Mouse (Mus musculus) midbrain, embryonic 12.5 days (tissue): ENCODE results near the gene Mgp. TPM values are rescaled to one million over a fixed set of nuclear protein-coding genes. Genes with fewer than 3 reads are reported as not detected.

ENCODE experiments used
- ATAC-seq: fragments of 200-750 bp; cut with Nextera tagmentation; 2 replicates; pipeline ENCODE4 v1.8.0; 2017; ENCODE audit warnings: low read depth, moderate TSS enrichment, moderate library complexity; ENCODE audit not compliant: low FRiP score
- H3K27ac ChIP-seq: fragments of 300-500 bp; sonication (generic); replicated peaks from 2 replicates; pipeline ENCODE4 v1.5.1; 2016; ENCODE audit warnings: mild to moderate bottlenecking
- H3K27me3 ChIP-seq: fragments of 300-500 bp; sonication (generic); 2 replicates; pipeline ENCODE4 v1.6.1; 2016; ENCODE audit warnings: mild to moderate bottlenecking
- H3K36me3 ChIP-seq: fragments of 300-500 bp; sonication (generic); 2 replicates; pipeline ENCODE4 v1.6.1; 2016
- H3K4me1 ChIP-seq: fragments of 300-500 bp; sonication (generic); 2 replicates; pipeline ENCODE4 v1.6.1; 2016
- H3K4me2 ChIP-seq: fragments of 300-500 bp; sonication (generic); replicated peaks from 2 replicates; pipeline ENCODE4 v1.6.1; 2016; ENCODE audit warnings: mild to moderate bottlenecking, moderate library complexity
- H3K4me3 ChIP-seq: fragments of 300-500 bp; sonication (generic); 2 replicates; pipeline ENCODE4 v1.5.1; 2016; ENCODE audit warnings: mild to moderate bottlenecking
- H3K9ac ChIP-seq: fragments of 300-500 bp; sonication (generic); replicated peaks from 2 replicates; pipeline ENCODE4 v1.6.1; 2016; ENCODE audit warnings: mild to moderate bottlenecking, moderate library complexity
- H3K9me3 ChIP-seq: fragments of 300-500 bp; sonication (generic); 2 replicates; pipeline ENCODE4 v1.6.1; 2016; ENCODE audit warnings: mild to moderate bottlenecking
- WGBS: fragments of 180-500 bp; shearing (Covaris S2); methylation state at CpG from one replicate; pipeline ENCODE4 v1.1.7; 2016; 5-methylcytosine and 5-hydroxymethylcytosine counted together
- polyA plus RNA-seq: library from polyadenylated mRNA; unstranded; fragments of >200 nt; fragmentation: Nextera tagmentation; extraction: Ambion mirVana; gene quantifications from 2 replicates; pipeline ENCODE4 v1.2.1, GENCODE M21; 2016

The Mgp gene
- polyA plus RNA-seq, 1 experiment from 2014 or later: 10.9 TPM

DNA sequence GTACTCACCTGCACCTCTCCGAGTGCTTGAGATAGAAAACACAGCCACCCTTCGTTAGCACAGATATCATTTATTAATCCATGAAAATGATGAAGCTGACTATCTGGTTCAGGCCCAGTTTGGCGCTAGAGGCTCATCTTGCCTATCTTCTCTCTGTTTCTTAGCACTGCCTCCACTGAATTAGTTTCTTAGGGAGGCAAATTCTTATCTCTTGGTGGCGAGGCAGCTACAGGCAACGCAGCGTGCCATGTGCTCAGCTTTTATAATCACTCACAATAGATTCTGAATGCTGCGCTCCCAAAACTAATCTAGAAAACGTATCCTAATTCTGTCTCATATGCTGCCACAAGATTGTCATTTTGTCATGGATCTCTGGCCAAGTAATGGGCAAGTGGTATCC is 27.2 kb downstream of the Mgp start:
- Histone ChIP-seq H3K4me3 (no peak overlapping the region), H3K9ac (no peak overlapping the region), H3K4me1 (no peaks in the 10 kb centered on the region; the same call in 1 of the 2 replicates), H3K27me3 (no peaks in the 10 kb centered on the region), H3K9me3 (no peaks in the 10 kb centered on the region), H3K27ac (no peak overlapping the region), H3K4me2 (no peak overlapping the region), H3K36me3 (no peaks in the 10 kb centered on the region)
- WGBS: 86% methylated on average over 8 of the region's 8 CpGs
- no peak for ATAC-seq

DNA sequence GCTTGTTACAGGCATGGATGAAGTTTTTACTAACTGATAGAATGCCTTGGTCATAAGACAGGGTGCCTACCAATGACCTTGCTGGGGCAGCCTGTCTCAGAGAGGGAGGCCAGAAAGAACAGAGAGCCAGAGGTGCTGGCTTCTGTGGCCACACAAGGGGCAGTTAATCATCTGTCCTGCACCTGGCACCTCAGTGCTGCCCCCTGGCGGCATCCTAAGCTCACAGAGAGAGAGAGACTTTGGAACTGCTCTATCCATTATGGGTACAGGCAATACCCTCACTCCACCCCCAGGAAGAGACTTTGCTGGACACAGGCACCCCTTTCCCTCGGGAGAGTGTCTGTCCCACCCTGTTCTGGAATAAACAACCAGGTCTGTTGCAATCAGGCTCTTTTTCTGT is 27.8 kb downstream of the Mgp start:
- WGBS: 28% methylated on average over 2 of the region's 2 CpGs
- Histone ChIP-seq H3K27ac (no peak overlapping the region), H3K4me3 (no peak overlapping the region), H3K9ac (no peak overlapping the region), H3K4me1 (no peaks in the 10 kb centered on the region; the same call in 1 of the 2 replicates), H3K9me3 (no peaks in the 10 kb centered on the region), H3K4me2 (no peak overlapping the region), H3K36me3 (no peaks in the 10 kb centered on the region), H3K27me3 (no peaks in the 10 kb centered on the region)
- no peak for ATAC-seq

DNA sequence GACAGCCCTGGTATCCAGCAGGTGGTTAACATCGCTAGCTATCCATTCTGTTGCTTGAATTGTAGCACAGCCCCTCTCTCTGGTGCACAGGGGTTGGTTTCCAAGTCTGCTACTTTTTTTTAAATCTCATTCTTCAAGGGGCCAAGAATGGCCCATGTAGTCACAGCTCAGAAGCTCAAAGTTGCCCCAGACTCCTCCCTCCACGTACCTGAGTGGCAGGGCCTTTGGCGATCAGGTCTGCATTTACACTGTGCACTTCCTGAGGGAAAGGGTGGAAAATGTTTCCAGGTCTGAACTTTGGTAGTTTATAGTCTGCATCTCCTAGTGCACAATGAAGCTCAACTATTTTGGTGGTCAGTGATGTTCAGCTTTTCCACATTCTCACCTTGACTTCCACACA is 28.4 kb downstream of the Mgp start:
- H3K4me2 ChIP-seq: no peak overlapping the region
- no peaks in the 10 kb centered on the region for H3K27me3 ChIP-seq
- no peak overlapping the region for H3K27ac ChIP-seq
- no peaks in the 10 kb centered on the region for H3K4me1 ChIP-seq
- WGBS: 96% methylated on average over 3 of the region's 3 CpGs
- no peak overlapping the region for H3K4me3 ChIP-seq
- ATAC-seq: no peak
- H3K9me3 ChIP-seq: no peaks in the 10 kb centered on the region
- no peaks in the 10 kb centered on the region for H3K36me3 ChIP-seq
- no peak overlapping the region for H3K9ac ChIP-seq

DNA sequence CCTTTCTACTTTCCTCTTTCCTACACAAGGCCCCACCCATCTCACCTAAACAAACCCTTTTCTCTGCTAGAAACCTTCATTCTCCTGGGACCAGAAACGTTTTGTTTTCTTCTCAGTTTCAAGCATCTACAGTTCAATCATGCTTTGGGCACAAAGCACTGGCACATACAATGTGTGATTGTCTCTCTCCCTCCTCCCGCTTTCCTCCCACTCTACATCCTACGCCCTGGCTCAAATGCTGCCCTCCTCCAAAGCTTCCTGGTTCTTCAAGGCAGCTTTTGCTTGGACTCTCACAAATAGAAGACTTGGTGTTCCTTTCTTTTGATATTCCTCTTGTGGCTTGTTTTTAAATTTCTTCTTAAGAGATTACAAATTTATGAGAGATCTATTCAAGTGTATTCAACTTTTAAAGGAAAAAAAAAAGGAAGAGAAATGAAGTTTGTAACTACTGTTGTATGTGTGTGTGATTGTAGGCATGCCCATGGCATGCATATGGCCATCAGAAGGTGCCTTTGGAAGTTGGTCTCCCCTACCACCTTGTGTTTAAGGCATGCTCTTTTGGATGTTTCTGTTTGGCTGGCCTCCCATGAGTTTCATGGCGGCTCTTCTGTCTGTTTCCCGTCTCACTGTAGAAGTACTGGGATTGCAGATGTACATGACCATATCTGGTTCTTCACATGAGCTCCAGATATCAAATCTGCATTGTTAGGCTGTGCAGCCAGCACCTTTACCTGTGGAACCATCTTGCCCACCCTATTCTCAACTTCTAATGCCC is 29.7 kb downstream of the Mgp start:
- whole genome bisulfite sequencing: 70% methylated on average over 5 of the region's 5 CpGs
- Histone ChIP-seq H3K27ac (no peak overlapping the region), H3K9me3 (no peaks in the 10 kb centered on the region), H3K4me3 (no peak overlapping the region), H3K36me3 (no peaks in the 10 kb centered on the region), H3K4me2 (no peak overlapping the region), H3K9ac (no peak overlapping the region), H3K27me3 (no peaks in the 10 kb centered on the region), H3K4me1 (no peaks in the 10 kb centered on the region)
- no peak for ATAC-seq

DNA sequence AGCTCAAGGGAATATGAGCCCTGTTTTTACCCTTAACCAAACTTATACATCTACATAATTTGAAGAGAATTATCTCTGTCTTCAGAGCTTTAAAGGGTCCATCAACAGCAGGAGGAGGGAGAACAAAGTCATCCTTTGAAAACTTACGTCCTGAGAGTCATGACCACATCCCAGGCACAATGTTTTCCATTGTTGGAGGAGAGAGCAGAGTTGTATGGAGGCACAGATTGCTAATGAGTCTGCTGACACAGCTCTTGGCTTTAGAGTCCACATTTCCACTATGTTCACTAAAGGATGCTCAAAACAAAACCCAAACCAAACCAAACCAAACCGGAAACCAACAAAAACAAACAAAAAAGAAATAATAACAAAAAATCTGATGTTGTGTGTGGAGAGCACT is 30.7 kb downstream of the Mgp start:
- no peaks in the 10 kb centered on the region for H3K4me1 ChIP-seq
- 68% methylated on average over 2 of the region's 2 CpGs for WGBS
- H3K4me3 ChIP-seq: no peak overlapping the region
- no peak overlapping the region for H3K9ac ChIP-seq
- no peak overlapping the region for H3K27ac ChIP-seq
- no peaks in the 10 kb centered on the region for H3K36me3 ChIP-seq
- no peak overlapping the region for H3K4me2 ChIP-seq
- no peaks in the 10 kb centered on the region for H3K9me3 ChIP-seq
- no peaks in the 10 kb centered on the region for H3K27me3 ChIP-seq
- no peak for ATAC-seq

DNA sequence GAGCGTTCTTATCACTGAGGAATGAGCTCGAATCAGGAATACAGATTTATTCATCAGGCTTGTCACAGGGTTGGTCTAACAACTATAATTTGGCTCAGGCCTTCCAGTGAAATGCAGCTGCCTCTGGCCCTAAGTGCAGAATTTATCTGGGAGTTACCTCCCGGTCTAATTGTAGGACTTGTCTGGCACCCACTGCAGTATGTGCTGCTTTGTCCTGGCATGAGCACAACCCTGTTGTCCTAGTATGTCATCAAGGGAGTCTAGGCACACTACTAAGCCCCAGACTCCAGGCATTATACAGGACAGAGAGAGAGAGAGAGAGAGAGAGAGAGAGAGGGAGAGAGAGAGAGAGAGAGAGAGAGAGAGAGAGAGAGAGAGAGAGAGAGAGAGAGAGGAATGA is 38.3 kb downstream of the Mgp start:
- no peak overlapping the region for H3K9ac ChIP-seq
- WGBS: 86% methylated on average over 3 of the region's 3 CpGs

DNA sequence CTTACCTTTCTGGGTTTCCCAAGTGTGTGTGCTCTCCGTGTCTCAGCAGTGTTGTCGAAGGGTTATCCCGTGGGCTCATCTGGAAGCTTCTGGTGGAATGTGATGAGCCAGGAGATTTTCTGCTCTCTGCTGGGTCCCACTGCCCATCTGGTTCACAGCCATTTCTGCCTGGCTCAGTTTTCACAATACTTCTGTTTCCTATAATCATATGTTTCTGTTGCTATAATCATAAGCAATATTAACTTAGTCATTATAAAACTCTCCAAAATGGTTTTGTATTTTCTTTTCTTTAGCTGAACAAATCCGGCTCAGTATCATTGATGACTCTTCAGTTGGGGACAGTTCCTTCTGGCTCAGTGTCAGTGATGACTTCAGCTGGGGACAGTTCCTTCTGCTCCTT is 40.3 kb downstream of the Mgp start, which contains the start of gene Smco3:
TSS of gene Smco3 (minus strand) at position 101 of the 400 bp plus-strand sequence.
- Histone ChIP-seq H3K9ac (no peak within 1 kb of the TSS), H3K27me3 (peaks cover 13% of the 10 kb centered on the region; the same call in 1 of the 2 replicates), H3K4me2 (no peak within 1 kb of the TSS), H3K27ac (no peak within 1 kb of the TSS), H3K4me1 (no peaks in the 10 kb centered on the region), H3K9me3 (no peaks in the 10 kb centered on the region), H3K4me3 (no peak within 1 kb of the TSS), H3K36me3 (no peaks in the 10 kb centered on the region)
- ATAC-seq: no peak
- WGBS: 59% methylated on average over 4 of the region's 4 CpGs

More for the DNA sequence above, 38.3 kb downstream of the Mgp start:
- no peak for ATAC-seq
- Histone ChIP-seq H3K4me2 (no peak overlapping the region), H3K4me3 (no peak overlapping the region), H3K9me3 (no peaks in the 10 kb centered on the region), H3K27ac (no peak overlapping the region), H3K4me1 (no peaks in the 10 kb centered on the region), H3K27me3 (peaks cover 4% of the 10 kb centered on the region; the same call in 1 of the 2 replicates), H3K36me3 (no peaks in the 10 kb centered on the region)

DNA sequence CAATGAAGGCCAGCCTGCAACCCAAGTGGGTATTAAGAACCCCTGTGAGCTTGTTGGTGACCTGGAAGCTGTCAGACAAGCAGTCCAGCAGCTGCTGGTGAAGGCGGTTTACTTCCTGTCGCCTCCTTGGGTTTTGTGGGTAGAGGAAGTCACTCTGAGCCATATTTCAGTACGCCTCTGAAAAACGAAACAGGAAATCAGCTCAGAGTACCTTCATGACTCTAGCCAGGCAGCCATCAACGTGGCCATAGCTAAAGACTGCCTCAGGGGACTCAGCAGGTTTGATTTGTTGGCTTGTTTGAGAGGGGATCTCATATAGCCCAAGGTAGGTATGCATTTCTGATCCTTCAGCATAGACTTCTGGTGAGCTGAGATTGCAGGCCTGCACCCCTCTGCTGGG is 43.9 kb downstream of the Mgp start:
- no peak for ATAC-seq
- Histone ChIP-seq H3K4me2 (no peak overlapping the region), H3K9ac (no peak overlapping the region), H3K4me3 (no peak overlapping the region), H3K27me3 (peaks cover 13% of the 10 kb centered on the region; the same call in 1 of the 2 replicates), H3K36me3 (no peaks in the 10 kb centered on the region), H3K4me1 (peaks cover 8% of the 10 kb centered on the region), H3K27ac (no peak overlapping the region), H3K9me3 (no peaks in the 10 kb centered on the region)
- WGBS: 81% methylated on average over 5 of the region's 5 CpGs

DNA sequence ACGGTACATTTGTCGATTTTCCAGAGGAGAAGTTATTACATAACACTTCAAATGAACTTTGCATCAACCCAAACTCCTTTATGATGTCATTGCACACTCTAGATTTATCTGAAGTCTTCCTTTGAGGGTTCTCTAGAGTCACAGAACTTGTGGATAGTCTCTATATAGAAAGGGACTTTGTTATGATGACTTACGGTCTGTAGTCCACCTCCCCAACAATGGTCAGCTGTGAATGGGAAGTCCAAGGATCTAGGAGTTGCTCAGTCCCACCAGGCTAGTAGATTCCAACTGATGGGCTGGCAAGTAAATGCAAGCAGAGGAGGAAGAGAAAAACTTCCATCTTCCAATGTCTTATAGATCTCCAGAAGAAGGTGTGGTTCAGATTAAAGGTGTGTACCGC is 46.9 kb downstream of the Mgp start:
- Histone ChIP-seq H3K9ac (peak overlapping the region; percentile 39; the same call in 1 of the 2 replicates), H3K4me1 (peaks cover 8% of the 10 kb centered on the region), H3K4me3 (peak overlapping the region; percentile 92), H3K4me2 (peak overlapping the region; percentile 54), H3K27ac (peak overlapping the region; percentile 70), H3K27me3 (0 out of 2 replicates have a peak, but pooled peaks cover 9% of the 10 kb centered on the region), H3K36me3 (peaks cover 18% of the 10 kb centered on the region), H3K9me3 (no peaks in the 10 kb centered on the region)
- 38% methylated on average over 4 of the region's 4 CpGs for WGBS
- no peak for ATAC-seq

DNA sequence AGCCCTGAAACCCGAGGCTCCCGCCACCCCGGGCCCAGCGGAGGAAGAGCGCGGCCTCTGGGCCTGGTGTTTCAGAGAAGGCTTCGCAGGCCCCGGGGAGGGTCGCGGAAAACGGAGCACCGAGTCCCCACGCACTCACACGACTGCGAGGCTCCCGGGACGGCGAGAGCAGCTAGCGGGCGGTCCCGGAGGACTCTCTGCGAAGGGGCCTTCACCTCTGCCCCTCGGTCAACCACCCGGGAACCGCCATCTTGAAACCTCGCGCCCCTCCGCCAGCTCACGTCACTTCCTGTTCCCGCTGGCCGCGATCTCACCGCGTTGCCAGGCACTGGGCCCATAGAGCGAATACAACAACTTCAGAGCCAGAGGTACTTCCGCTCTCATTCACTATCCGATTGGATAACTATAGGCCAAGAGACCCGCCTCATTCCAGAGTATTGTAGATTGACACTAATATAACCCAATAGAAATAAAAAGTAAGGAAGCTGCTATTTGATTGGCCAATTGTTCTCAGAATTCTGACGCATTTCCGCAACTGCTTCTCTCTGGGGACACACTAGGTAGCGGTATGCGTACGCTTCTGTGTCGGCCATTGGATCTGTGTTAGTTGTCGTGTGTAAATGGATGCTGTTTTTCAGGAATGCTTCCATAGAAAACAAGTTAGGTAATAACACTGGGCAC is 47.6 kb downstream of the Mgp start, which contains the start of gene Wbp11:
TSS of gene Wbp11 (minus strand) at position 353 of the 681 bp plus-strand sequence.
- H3K27me3 ChIP-seq: 0 out of 2 replicates have a peak, but pooled peaks cover 9% of the 10 kb centered on the region
- peak within 1 kb of the TSS; percentile 75 for H3K4me2 ChIP-seq
- ATAC-seq: peak; percentile 100
- H3K4me1 ChIP-seq: peaks cover 8% of the 10 kb centered on the region
- H3K27ac ChIP-seq: peak within 1 kb of the TSS; percentile 70
- peak within 1 kb of the TSS; percentile 98 for H3K9ac ChIP-seq
- H3K4me3 ChIP-seq: peak within 1 kb of the TSS; percentile 92
- WGBS: under 1% methylated on average over 45 of the region's 45 CpGs
- peaks cover 20% of the 10 kb centered on the region for H3K36me3 ChIP-seq
- no peaks in the 10 kb centered on the region for H3K9me3 ChIP-seq

DNA sequence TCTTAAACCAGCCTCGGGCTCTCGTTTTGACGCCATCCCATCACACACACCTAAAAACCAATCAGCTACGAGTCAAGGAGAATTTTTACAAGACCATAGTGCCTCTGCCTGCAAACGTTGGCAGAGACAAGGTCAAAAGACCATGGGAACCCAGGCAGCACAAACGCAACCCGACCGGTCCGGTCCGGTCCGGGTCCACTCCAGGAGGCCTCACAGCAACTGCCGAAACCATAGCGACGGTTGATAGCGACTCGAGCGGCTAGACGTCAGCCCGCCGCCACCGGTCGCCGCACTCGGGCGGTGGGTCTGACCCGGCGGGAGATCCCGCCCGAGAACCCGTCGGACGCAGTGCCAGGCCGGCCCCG is 48.1 kb downstream of the Mgp start, which contains the start of gene BC049715:
TSS of gene BC049715 (plus strand) at position 111 of the 365 bp plus-strand sequence.
- no peak; the same call in 1 of the 2 replicates for ATAC-seq
- Histone ChIP-seq H3K9me3 (no peaks in the 10 kb centered on the region), H3K27me3 (0 out of 2 replicates have a peak, but pooled peaks cover 9% of the 10 kb centered on the region), H3K4me1 (peaks cover 8% of the 10 kb centered on the region), H3K4me3 (peak within 1 kb of the TSS; percentile 92), H3K9ac (peak within 1 kb of the TSS; percentile 98), H3K27ac (peak within 1 kb of the TSS; percentile 70), H3K4me2 (peak within 1 kb of the TSS; percentile 75), H3K36me3 (peaks cover 26% of the 10 kb centered on the region)
- under 1% methylated on average over 34 of the region's 34 CpGs for WGBS

DNA sequence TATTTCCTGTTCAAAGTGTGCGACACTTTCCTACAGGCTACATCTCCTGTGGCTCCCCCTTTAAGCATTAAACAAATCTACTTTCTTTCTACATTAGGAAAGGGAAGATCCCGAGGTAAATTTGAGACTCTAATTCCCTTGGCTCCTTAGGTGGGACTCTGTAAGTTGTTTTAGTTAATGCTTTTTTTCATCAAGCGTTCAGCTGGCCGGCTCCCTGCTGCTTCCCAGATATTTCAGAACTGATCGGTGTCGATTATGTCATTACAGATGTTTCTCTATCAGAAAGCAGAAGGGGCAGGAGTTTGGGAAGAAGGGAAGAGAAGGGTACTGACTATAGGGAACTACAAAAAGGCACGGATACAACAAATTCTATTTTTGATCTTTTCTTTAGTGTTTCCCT is 48.5 kb downstream of the Mgp start:
- WGBS: 24% methylated on average over 7 of the region's 7 CpGs
- ATAC-seq: no peak
- Histone ChIP-seq H3K36me3 (peaks cover 29% of the 10 kb centered on the region), H3K4me2 (peak overlapping the region; percentile 75), H3K9ac (peak overlapping the region; percentile 98), H3K27me3 (0 out of 2 replicates have a peak, but pooled peaks cover 9% of the 10 kb centered on the region), H3K4me1 (peaks cover 8% of the 10 kb centered on the region), H3K9me3 (no peaks in the 10 kb centered on the region), H3K4me3 (peak overlapping the region; percentile 92), H3K27ac (no peak overlapping the region)
